Mouse (Mus musculus) left cerebral cortex, adult 9 months (tissue): Measurements from ENCODE around the gene Lrrc8d.

Experiments used
- DNase-seq, 2 experiments: peaks; one replicate each; pipeline ENCODE4 v3.0.0; 2022; ENCODE audit warnings: low spot score in 2 of 2

Lrrc8d gene

GRCm38 (mm10) chr5:105817248-105817976 lies 117.6 kb downstream of the Lrrc8d start:
- DNase-seq: no peak

- DNase-seq: no peak
Observed at GRCm38 (mm10) chr5:105818411-105818810, 118.6 kb downstream of the Lrrc8d start.

- DNase-seq: no peak
Observed at GRCm38 (mm10) chr5:105821390-105821789, 121.6 kb downstream of the Lrrc8d start.

GRCm38 (mm10) chr5:105822521-105823498 lies 123.0 kb downstream of the Lrrc8d start:
- DNase-seq: no peak

- no peak for DNase-seq
Observed at GRCm38 (mm10) chr5:105824282-105824681, 124.5 kb downstream of the Lrrc8d start.

GRCm38 (mm10) chr5:105824827-105825226 lies 125.1 kb downstream of the Lrrc8d start:
- DNase-seq: no peak

- no peak for DNase-seq
Observed at GRCm38 (mm10) chr5:105826916-105827510, 127.2 kb downstream of the Lrrc8d start.

GRCm38 (mm10) chr5:105828050-105828449 lies 128.3 kb downstream of the Lrrc8d start:
- no peak for DNase-seq

GRCm38 (mm10) chr5:105829008-105829586 lies 129.3 kb downstream of the Lrrc8d start:
- DNase-seq: no peak

- no peak for DNase-seq
Observed at GRCm38 (mm10) chr5:105832140-105832539, 132.4 kb downstream of the Lrrc8d start.

GRCm38 (mm10) chr5:105833923-105834322 lies 134.2 kb downstream of the Lrrc8d start:
- DNase-seq: no peak

- DNase-seq: no peak
Observed at GRCm38 (mm10) chr5:105836006-105836405, 136.2 kb downstream of the Lrrc8d start.

- no peak for DNase-seq
Observed at GRCm38 (mm10) chr5:105839740-105840310, 140.1 kb downstream of the Lrrc8d start.

GRCm38 (mm10) chr5:105844044-105844753 lies 144.4 kb downstream of the Lrrc8d start:
- DNase-seq: no peak

GRCm38 (mm10) chr5:105845041-105845440 lies 145.3 kb downstream of the Lrrc8d start:
- DNase-seq: no peak

- DNase-seq: no peak
Observed at GRCm38 (mm10) chr5:105847726-105848125, 148.0 kb downstream of the Lrrc8d start.

GRCm38 (mm10) chr5:105849222-105849621 lies 149.5 kb downstream of the Lrrc8d start:
- DNase-seq: no peak

- no peak for DNase-seq
Observed at GRCm38 (mm10) chr5:105849643-105850042, 149.9 kb downstream of the Lrrc8d start.

GRCm38 (mm10) chr5:105853271-105853670 lies 153.5 kb downstream of the Lrrc8d start:
- DNase-seq: no peak

- no peak for DNase-seq
Observed at GRCm38 (mm10) chr5:105857486-105857885, 157.7 kb downstream of the Lrrc8d start.
